Comparison of ENCODE assay signal across 8 mouse cellular contexts in the genomic region with DNA sequence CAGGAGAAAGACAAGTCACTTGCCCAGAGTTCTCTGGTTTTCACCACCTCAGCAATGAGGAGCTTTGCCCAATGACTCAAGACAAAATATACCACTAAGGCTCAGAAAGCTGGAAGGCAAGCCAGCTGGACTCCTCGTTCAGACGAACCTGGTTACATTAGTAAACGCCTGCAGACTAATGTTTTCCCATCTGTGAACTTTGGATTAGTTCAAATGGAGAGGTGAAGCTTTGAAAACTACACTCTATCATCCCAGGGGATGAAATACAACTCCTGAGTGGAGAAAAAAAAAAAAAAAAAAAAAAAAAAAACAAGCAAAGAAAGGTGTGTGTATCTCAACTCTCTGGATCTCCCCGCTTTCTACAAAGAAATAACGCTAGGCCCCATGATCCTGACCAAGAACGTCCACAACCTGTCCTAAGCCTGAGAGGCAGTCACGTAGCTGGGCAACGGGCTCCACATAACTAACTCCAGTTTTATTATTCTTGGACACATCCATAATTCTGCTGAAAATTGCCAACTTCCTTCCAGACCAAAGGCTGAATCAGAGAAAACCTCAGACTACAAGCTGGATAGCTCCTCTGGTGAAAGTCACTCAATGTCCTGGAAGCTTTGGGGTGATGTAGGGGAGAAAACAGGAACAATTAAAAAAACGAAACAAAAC. TPM values are rescaled to one million over a fixed set of nuclear protein-coding genes. Genes with fewer than 3 reads are reported as not detected.
DNase-seq lines count a peak whose midpoint lies in the region; ATAC-seq and TF ChIP-seq lines count a peak whose summit lies in the region.

No protein-coding gene starts in this region.

- peak overlapping the region; percentile 73; the same call in 1 of the 2 replicates for H3K9ac ChIP-seq in kidney, embryonic 14.5 days (ENCODE audit: low read depth, low read length)
- H3K9ac ChIP-seq in hindbrain, embryonic 15.5 days, result peak overlapping the region; percentile 87
- H3K9ac ChIP-seq in midbrain, embryonic 16.5 days (ENCODE audit: low read depth, low read length), result peak overlapping the region; percentile 94

- no peaks in the 10 kb centered on the region for H3K27me3 ChIP-seq in kidney, embryonic 14.5 days (ENCODE audit: control insufficient read depth, insufficient read depth, low read length)
- no peaks in the 10 kb centered on the region for H3K27me3 ChIP-seq in hindbrain, embryonic 15.5 days
- H3K27me3 ChIP-seq in midbrain, embryonic 16.5 days (ENCODE audit: control insufficient read depth, insufficient read depth, low read depth, low read length), result no peaks in the 10 kb centered on the region

- TF ChIP-seq CTCF in bone marrow, adult 2 months (IDR thresholded peaks at IDR 0.05; ENCODE audit: control insufficient read depth, insufficient read depth, low read length), result no peak

- ATAC-seq in kidney, embryonic 14.5 days (ENCODE audit: low FRiP score, low TSS enrichment), result no peak
- no peak for ATAC-seq in hindbrain, embryonic 15.5 days (ENCODE audit: low FRiP score, low read depth)
- ATAC-seq in midbrain, embryonic 16.5 days, result no peak
- ATAC-seq in inflammation-experienced regulatory T-cells, adult 6 months, result no peak

- 37% methylated on average over 9 of the region's 9 CpGs for WGBS in kidney, embryonic 14.5 days
- 80% methylated on average over 9 of the region's 9 CpGs for WGBS in bone marrow, adult 2 months
- WGBS in hindbrain, embryonic 15.5 days, result 35% methylated on average over 9 of the region's 9 CpGs
- 36% methylated on average over 9 of the region's 9 CpGs for WGBS in midbrain, embryonic 16.5 days

- H3K36me3 ChIP-seq in kidney, embryonic 14.5 days (ENCODE audit: control insufficient read depth, insufficient read depth, low read length), result no peaks in the 10 kb centered on the region
- H3K36me3 ChIP-seq in hindbrain, embryonic 15.5 days, result no peaks in the 10 kb centered on the region
- no peaks in the 10 kb centered on the region for H3K36me3 ChIP-seq in midbrain, embryonic 16.5 days (ENCODE audit: control insufficient read depth, insufficient read depth, low read length)

- peaks cover 11% of the 10 kb centered on the region; the same call in 1 of the 2 replicates for H3K4me1 ChIP-seq in kidney, embryonic 14.5 days (ENCODE audit: control insufficient read depth, insufficient read depth, low read length)
- no peaks in the 10 kb centered on the region; the same call in 1 of the 2 replicates for H3K4me1 ChIP-seq in bone marrow, adult 2 months (ENCODE audit: control insufficient read depth, insufficient read depth, low read length)
- peaks cover 54% of the 10 kb centered on the region for H3K4me1 ChIP-seq in hindbrain, embryonic 15.5 days (replicated peaks)
- H3K4me1 ChIP-seq in midbrain, embryonic 16.5 days (ENCODE audit: control insufficient read depth, insufficient read depth, low read length), result peaks cover 25% of the 10 kb centered on the region

- H3K4me2 ChIP-seq in kidney, embryonic 14.5 days (replicated peaks; ENCODE audit: low read depth, low read length), result peak overlapping the region; percentile 96
- H3K4me2 ChIP-seq in hindbrain, embryonic 15.5 days, result peak overlapping the region; percentile 71
- peak overlapping the region; percentile 65 for H3K4me2 ChIP-seq in midbrain, embryonic 16.5 days (ENCODE audit: low read length)

- H3K27ac ChIP-seq in kidney, embryonic 14.5 days (ENCODE audit: low read depth, low read length), result no peak overlapping the region
- no peak overlapping the region for H3K27ac ChIP-seq in bone marrow, adult 2 months (ENCODE audit: control insufficient read depth, insufficient read depth, low read depth, low read length, poor library complexity)
- H3K27ac ChIP-seq in hindbrain, embryonic 15.5 days (replicated peaks), result peak overlapping the region; percentile 96; the same call in 1 of the 2 replicates
- peak overlapping the region; percentile 99 for H3K27ac ChIP-seq in midbrain, embryonic 16.5 days (ENCODE audit: low read length)

- DNase-seq in kidney, adult 11 months, result no peak
- no peak for DNase-seq in urinary bladder, adult 18-20 months (ENCODE audit: low spot score in 2 of 2)
- no peak for DNase-seq in adrenal gland, postnatal 14 days

- TF ChIP-seq POLR2A in bone marrow, adult 2 months (IDR thresholded peaks at IDR 0.05; ENCODE audit: borderline replicate concordance, control insufficient read depth, low read depth, low read length), result no peak

- H3K4me3 ChIP-seq in kidney, embryonic 14.5 days (ENCODE audit: low read length), result peak overlapping the region; percentile 65
- peak overlapping the region; percentile 11 for H3K4me3 ChIP-seq in bone marrow, adult 2 months (replicated peaks; ENCODE audit: control insufficient read depth, low read depth, low read length)
- peak overlapping the region; percentile 64 for H3K4me3 ChIP-seq in hindbrain, embryonic 15.5 days
- H3K4me3 ChIP-seq in midbrain, embryonic 16.5 days (ENCODE audit: low read depth, low read length), result peak overlapping the region; percentile 84

- no peaks in the 10 kb centered on the region for H3K9me3 ChIP-seq in kidney, embryonic 14.5 days (ENCODE audit: control insufficient read depth, low read length)
- no peaks in the 10 kb centered on the region for H3K9me3 ChIP-seq in hindbrain, embryonic 15.5 days
- no peaks in the 10 kb centered on the region for H3K9me3 ChIP-seq in midbrain, embryonic 16.5 days (replicated peaks; ENCODE audit: control insufficient read depth, low read length, poor library complexity, severe bottlenecking)

RNA-seq across cellular contexts. Expression of gene Slc1a4, which starts 1.4 kb away (rescaled TPM):
- 5.2 and 10.9 TPM in 2 replicates for polyA plus RNA-seq in kidney, embryonic 14.5 days (2014; fragmentation: Nextera tagmentation; extraction: Ambion mirVana)
- 0.92 and 1.9 TPM in 2 replicates for polyA plus RNA-seq in bone marrow, adult 2 months (2011; ENCODE audit: insufficient read depth, insufficient read length, low replicate concordance, missing spikeins)
- 65.5 and 65.6 TPM in 2 replicates for polyA plus RNA-seq in hindbrain, embryonic 15.5 days (2015; fragmentation: Nextera tagmentation; extraction: Ambion mirVana)
- polyA plus RNA-seq in midbrain, embryonic 16.5 days (2015; fragmentation: Nextera tagmentation; extraction: Ambion mirVana), result 65.0 and 75.6 TPM in 2 replicates
- polyA plus RNA-seq in inflammation-experienced regulatory T-cells, adult 6 months (2017; shearing (Covaris generic)), result under 1 TPM; 0.13 to 0.50 (median 0.34) TPM
- total RNA-seq in adrenal gland, postnatal 14 days (2021), result 7.2 and 8.1 TPM in 2 replicates

Comparison
In these comparisons a context has a peak if more than half of its experiments do, and no peak if none do; other contexts are left out.
1. H3K27ac ChIP-seq: peak in hindbrain, embryonic 15.5 days (single experiment) and midbrain, embryonic 16.5 days (single experiment); none in kidney, embryonic 14.5 days (single experiment) and bone marrow, adult 2 months (single experiment).
2. H3K4me3 ChIP-seq: peak in every context shown above with its lines; median percentile 84 in midbrain, embryonic 16.5 days; 65 in kidney, embryonic 14.5 days; 64 in hindbrain, embryonic 15.5 days; 11 in bone marrow, adult 2 months.
3. Peak in every context shown above with its lines, with median percentiles within 50 percentile points of each other: H3K4me2 ChIP-seq and H3K9ac ChIP-seq.